Mouse (Mus musculus) gastrocnemius, postnatal 14 days (tissue): ENCODE results near the gene Apom. TPM values are rescaled to one million over a fixed set of nuclear protein-coding genes. Genes with fewer than 3 reads are reported as not detected.

Experiments used
- DNase-seq: peaks from one replicate; pipeline ENCODE4 v3.0.0; 2021; ENCODE audit warnings: mixed read lengths
- intact Hi-C: fragments of 180-260 bp; cut with DNase I; formaldehyde crosslinking; loops from one replicate; pipeline ENCODE4 v1.15.1; 2025; ENCODE audit warnings: low total_unique reads
- long read RNA-seq, 2 experiments: library from polyadenylated mRNA; stranded (forward); transcript quantifications; one replicate each; pipeline ENCODE4 v2.0.0; 2021
- total RNA-seq, 2 experiments: library from RNA; stranded (reverse); gene quantifications; 2 replicates each; pipeline ENCODE4 v1.2.3; 2021

Apom gene
- total RNA-seq, result not detected
- long read RNA-seq, experiment 1, result 0 reads
- long read RNA-seq, experiment 2, result 0 reads

GRCm38 (mm10) chr17:35131500-35132173, at the start of gene Apom:
Apom (minus strand) TSS chr17:35132050.
- DNase-seq, result no peak
- intact Hi-C loops, result no loop called here

- intact Hi-C loops, result no loop called here
- DNase-seq, result no peak
Measured at GRCm38 (mm10) chr17:35180093-35180492, 48.2 kb upstream of the Apom start.

- intact Hi-C loops, result loop anchor here (2.0 kb wide), 1 partner anchor 54 kb away; the partner anchor contains the start of gene Atp6v1g2
- DNase-seq, result peak; percentile 80
Measured at GRCm38 (mm10) chr17:35178528-35178927, 46.7 kb upstream of the Apom start.

- no peak for DNase-seq
- intact Hi-C loops, result no loop called here
Measured at GRCm38 (mm10) chr17:35175968-35176367, 44.1 kb upstream of the Apom start, which contains the start of gene Aif1. Aif1 (minus strand) TSS chr17:35176068.

GRCm38 (mm10) chr17:35175382-35175781, 43.5 kb upstream of the Apom start:
- DNase-seq, result no peak
- intact Hi-C loops, result no loop called here

- intact Hi-C loops, result no loop called here
- no peak for DNase-seq
Measured at GRCm38 (mm10) chr17:35174201-35174977, 42.5 kb upstream of the Apom start.

GRCm38 (mm10) chr17:35173329-35173728, 41.5 kb upstream of the Apom start:
- intact Hi-C loops, result no loop called here
- no peak for DNase-seq

GRCm38 (mm10) chr17:35172445-35173234, 40.8 kb upstream of the Apom start:
- intact Hi-C loops, result no loop called here
- no peak for DNase-seq

GRCm38 (mm10) chr17:35168541-35169207, 36.8 kb upstream of the Apom start:
- DNase-seq, result no peak
- intact Hi-C loops, result no loop called here

- no peak for DNase-seq
- intact Hi-C loops, result no loop called here
Measured at GRCm38 (mm10) chr17:35167794-35168193, 35.9 kb upstream of the Apom start.

- DNase-seq, result no peak
- intact Hi-C loops, result no loop called here
Measured at GRCm38 (mm10) chr17:35166352-35167035, 34.6 kb upstream of the Apom start.

- intact Hi-C loops, result no loop called here
- no peak for DNase-seq
Measured at GRCm38 (mm10) chr17:35165451-35166155, 33.8 kb upstream of the Apom start.

- peak; percentile 98 for DNase-seq
- intact Hi-C loops, result no loop called here
Measured at GRCm38 (mm10) chr17:35164568-35165450, 33.0 kb upstream of the Apom start, which contains the start of gene Prrc2a. Prrc2a (minus strand) TSS chr17:35164897.

GRCm38 (mm10) chr17:35164218-35164567, 32.3 kb upstream of the Apom start:
- no peak for DNase-seq
- intact Hi-C loops, result no loop called here

- intact Hi-C loops, result no loop called here
Measured at GRCm38 (mm10) chr17:35163326-35164081, 31.7 kb upstream of the Apom start.

GRCm38 (mm10) chr17:35162730-35163129, 30.9 kb upstream of the Apom start:
- intact Hi-C loops, result no loop called here
- no peak for DNase-seq

More at GRCm38 (mm10) chr17:35163326-35164081, 31.7 kb upstream of the Apom start:
- no peak for DNase-seq

- intact Hi-C loops, result no loop called here
- DNase-seq, result no peak
Measured at GRCm38 (mm10) chr17:35162121-35162520, 30.3 kb upstream of the Apom start.
